Mouse (Mus musculus): Measurements from ENCODE around the gene Serpina11.
"Not testable (repeated sequence)": the region's sequence is repeated elsewhere in the genome, so short reads cannot be mapped to it uniquely, and the experiment has no call there.

Gene Serpina11

DNA sequence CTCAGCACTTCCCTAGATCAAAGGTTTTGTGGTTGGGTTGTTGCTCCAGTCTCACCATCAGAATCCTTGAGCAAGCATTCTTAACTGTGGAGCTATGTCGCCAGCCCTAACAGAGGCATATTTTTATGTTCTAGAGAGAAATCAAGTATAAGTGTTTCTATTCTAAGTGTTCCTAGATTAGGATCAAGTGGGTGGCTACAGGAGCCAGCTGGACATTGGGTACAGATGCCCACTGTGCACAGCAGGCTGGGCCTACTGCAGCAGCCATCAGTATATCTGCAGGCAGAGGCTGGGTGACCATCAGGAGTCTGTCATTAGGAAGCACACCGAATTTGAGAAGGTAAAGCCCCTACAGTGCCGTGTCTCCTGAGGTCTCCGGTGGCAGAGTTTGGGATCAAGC, 18.7 kb downstream of the Serpina11 start:
- DNase-seq (ENCODE audit: low read depth, low spot score): no peak

DNA sequence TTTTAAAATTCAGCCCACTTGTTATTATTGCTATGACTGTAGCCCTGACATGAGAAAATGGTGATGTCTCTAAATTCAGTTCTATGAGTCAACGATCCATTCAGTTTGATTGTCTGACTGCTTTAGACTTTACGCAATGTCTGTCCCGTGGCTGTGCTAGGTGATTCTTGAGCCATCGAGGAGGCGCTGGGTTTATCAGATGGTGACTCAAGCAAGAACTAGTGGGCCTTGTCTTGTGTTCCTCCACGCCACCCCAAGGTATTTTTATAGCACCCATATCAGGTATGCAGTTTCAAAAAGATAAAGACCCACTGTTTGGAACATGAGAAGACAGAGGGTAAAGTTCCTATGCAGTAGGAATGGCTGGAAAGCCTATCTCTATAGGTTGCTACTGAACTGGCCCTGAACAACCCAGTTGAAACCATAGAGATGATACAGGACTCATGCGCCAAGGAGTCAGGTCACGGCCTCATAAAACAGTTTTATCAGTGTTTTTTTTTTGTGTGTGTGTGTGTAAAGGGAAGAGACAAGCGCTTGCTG, 20.1 kb downstream of the Serpina11 start:
- no peak for DNase-seq (ENCODE audit: low read depth, low spot score)

DNA sequence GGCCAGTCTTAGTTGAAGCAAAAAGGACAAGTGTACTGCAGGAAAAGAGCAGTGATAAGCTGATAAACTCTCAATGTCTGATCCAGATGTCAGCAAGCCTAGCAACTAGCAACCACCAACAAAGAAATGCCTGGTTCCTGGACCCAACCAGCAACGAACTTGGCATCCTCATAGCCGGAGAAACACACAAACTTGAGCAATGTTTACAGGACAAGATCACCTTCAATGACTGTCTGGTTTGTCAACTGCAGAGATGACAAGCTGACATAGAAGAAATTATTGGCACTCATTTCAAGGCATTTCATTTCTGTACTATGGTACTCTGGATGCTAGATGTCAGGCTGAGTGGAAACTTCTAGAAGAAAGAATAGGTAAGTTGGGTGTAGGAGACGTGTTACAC, 23.0 kb downstream of the Serpina11 start:
- no peak for DNase-seq (ENCODE audit: low read depth, low spot score)

DNA sequence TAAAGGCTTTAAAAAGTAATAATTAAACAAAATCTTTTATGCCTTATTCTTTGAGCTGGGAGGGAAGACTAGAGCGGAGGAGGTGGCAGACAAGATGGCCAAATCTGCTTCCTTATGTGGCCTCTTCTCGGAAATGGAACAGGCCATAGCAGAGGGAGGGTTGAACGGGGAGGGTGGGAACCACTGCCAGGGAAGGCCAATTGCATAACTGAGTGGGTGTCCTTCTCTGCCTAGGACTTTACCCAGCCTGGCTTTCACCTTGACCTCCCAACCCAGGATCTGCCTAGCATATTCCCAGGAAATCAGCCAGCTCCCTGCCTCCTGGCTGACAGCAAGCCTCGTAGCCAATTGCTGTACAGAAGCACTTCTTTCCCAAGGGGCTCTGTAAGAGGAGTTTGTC, 26.5 kb downstream of the Serpina11 start:
- no peak for DNase-seq (ENCODE audit: low read depth, low spot score)

DNA sequence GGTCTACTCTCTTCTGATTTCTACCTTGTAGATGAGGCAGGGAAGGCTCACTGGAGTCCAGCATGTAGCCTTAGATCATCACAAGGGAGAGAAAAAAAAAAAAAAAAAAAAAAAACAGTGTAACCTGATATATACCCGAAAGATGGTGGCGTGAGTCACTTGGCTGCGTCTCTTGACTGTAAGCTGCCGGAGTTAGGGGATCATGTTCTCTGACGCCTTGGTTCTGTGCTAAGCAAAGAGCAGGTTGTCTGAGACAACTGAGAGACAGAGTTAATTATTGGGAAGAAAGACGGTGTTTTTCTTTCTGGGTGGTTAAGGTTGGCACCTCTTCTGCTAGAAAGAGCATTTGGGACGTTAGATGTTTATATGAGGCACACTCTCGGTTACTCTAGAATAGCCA, 26.9 kb downstream of the Serpina11 start:
- no peak for DNase-seq (ENCODE audit: low read depth, low spot score)

DNA sequence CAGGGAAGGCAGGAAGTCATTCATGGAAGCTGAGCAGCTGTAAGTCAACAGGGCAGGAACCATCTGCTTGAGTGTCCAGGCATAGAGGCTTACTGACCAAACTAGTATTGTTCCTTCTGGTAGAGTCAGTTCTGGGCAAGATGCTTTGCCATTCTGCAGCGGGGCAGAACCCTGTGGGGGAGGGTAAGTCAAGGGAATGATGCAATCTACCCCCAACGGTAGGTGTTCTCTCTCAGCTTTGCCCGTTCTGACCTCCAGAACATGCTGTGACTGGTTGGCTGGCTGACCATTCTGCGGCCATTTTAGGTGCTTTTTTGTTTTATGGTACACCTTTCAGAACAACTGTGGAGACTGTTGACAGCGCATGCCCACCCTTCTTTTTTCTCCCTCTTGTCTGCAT, 27.4 kb downstream of the Serpina11 start:
- DNase-seq (ENCODE audit: low read depth, low spot score): no peak

DNA sequence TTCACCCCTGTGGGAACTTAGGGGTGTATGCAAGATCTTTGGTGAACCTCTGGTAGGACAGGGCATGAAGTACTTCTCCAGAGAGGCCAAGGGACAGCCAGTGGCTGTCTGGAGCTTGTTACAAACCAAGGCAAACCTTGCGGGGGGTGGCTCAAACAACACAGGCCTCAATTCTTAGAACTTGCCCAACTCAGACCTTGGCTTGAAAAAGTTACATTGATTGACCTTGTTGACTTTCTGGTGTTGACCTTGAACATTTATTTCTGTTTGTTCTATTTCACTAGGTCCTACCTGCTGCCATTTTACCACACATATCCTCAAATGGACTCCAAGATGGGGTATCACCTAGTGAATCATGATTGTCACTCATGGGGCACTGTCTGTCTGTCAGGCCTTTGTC, 28.0 kb downstream of the Serpina11 start:
- no peak for DNase-seq (ENCODE audit: low read depth, low spot score)

DNA sequence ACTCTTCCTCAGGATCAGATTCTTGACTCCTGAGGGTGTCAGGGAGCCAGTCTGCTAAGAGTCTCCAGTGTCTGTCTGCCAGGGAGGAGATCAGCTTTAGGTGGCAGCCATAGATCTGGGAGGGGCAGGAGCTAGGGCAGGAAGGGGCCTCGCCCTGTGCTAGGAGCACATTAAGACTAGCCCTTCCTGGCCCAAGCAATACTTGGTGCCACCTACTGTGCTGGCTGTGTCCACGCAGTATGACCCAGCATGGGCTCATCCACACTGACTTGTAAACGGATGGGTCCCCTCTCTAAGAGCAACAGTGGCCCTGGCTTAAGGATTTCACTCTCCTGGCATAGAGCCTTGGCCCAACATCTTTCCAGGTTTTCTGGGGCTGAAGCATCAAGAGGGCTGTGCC, 31.0 kb downstream of the Serpina11 start, which contains the start of gene Serpina1e:
TSS of gene Serpina1e (minus strand) at position 178 of the 400 bp plus-strand sequence.
- no peak for DNase-seq (ENCODE audit: low read depth, low spot score)

DNA sequence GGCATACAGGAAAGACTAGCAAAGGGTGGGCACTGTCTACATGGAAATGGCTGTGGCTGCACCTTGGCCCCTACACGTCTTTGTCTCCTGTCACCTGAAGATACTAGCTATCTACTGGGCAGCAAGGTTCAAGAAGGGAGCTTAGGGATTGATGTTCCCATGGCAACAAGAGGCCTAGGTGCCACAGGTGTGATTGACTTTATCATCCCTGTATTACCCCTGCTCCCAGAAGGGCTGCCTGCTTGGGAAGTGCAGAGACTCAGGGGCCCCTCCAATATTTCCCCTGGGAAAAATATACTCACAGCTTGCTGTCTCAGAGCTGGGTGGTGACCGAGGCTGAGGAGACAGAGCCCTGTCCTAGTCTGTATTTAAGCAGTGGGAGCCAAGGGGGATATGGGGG, 33.2 kb downstream of the Serpina11 start:
- not testable (repeated sequence) for DNase-seq (ENCODE audit: low read depth, low spot score)

DNA sequence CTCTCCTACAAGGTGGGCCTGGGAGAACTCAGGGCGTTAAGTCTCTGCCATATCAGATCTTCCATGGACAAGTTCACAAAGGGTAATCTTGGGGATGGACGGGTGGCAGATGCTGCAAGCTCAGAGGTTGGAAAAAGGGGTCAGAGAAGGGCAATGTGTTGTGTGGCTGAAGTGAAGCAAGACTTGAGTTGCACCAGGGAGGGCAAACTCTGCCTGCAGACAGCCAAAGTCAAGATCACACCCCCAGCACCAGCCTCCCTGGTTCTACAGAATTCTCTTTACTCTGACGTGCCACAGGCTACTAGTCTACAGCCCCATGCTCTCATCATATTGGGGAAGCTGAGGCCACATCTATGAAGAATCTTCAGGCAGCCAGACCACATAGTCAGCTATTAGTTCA, 36.8 kb downstream of the Serpina11 start:
- not testable (repeated sequence) for DNase-seq (ENCODE audit: low read depth, low spot score)

DNA sequence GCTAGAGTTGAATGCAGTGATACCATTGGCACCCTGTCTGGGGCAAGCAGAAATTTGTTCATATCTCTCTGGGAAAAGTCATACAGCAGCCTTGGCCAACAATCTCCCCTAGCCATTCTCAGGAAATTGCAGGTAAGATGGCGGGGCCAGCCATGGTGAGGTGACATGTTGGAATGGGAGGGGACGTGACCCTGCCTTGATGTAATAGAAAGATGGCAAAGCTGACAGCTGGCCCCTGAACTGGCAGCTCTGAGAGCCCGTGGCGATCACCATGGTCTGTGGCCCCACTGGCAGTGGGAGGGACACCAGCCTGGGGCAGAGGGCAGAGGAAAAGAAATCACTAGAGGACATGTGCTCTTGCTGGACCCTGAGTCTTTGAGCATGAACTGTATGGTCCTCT, 43.5 kb downstream of the Serpina11 start:
- DNase-seq (ENCODE audit: low read depth, low spot score): no peak
